Mouse (Mus musculus) brown adipose tissue, adult 24 weeks (tissue): ENCODE measurements around the gene Dnah6. TPM values are rescaled to one million over a fixed set of nuclear protein-coding genes. Genes with fewer than 3 reads are reported as not detected.

Experiments used
- H3K27ac ChIP-seq: fragments of 200-500 bp; replicated peaks from 2 replicates; pipeline ENCODE4 v1.5.1; 2012; ENCODE audit warnings: low read depth, mild to moderate bottlenecking, low read length
- H3K4me1 ChIP-seq: fragments of 200-500 bp; 2 replicates; pipeline ENCODE4 v1.6.1; 2012; ENCODE audit warnings: low read length, mixed read lengths; ENCODE audit not compliant: control insufficient read depth, insufficient read depth, insufficient read length
- H3K4me3 ChIP-seq: fragments of 200-500 bp; 2 replicates; pipeline ENCODE4 v1.5.1; 2012; ENCODE audit warnings: low read depth, mild to moderate bottlenecking, low read length, moderate library complexity; ENCODE audit not compliant: insufficient read depth
- polyA plus RNA-seq: library from polyadenylated mRNA; stranded (reverse); fragments of >200 nt; gene quantifications from 2 replicates; pipeline ENCODE4 v1.2.4, GENCODE M21; 2012; ENCODE audit not compliant: missing spikeins, insufficient read depth, insufficient read length

Dnah6 gene
- polyA plus RNA-seq, 1 experiment = not detected

GRCm38 (mm10) chr6:73002391-73002790 lies 219.1 kb downstream of the Dnah6 start:
- H3K4me1 ChIP-seq = no peaks in the 10 kb centered on the region
- no peak overlapping the region for H3K27ac ChIP-seq
- no peak overlapping the region for H3K4me3 ChIP-seq

- Histone ChIP-seq H3K27ac (no peak overlapping the region), H3K4me1 (no peaks in the 10 kb centered on the region; the same call in 1 of the 2 replicates), H3K4me3 (no peak overlapping the region)
These were observed 222.6 kb downstream of the Dnah6 start for GRCm38 (mm10) chr6:72998809-72999208.

- Histone ChIP-seq H3K4me1 (peaks cover 4% of the 10 kb centered on the region; the same call in 1 of the 2 replicates), H3K27ac (no peak overlapping the region), H3K4me3 (no peak overlapping the region)
These were observed 227.8 kb downstream of the Dnah6 start for GRCm38 (mm10) chr6:72993688-72994082.

- H3K27ac ChIP-seq = no peak overlapping the region
- no peak overlapping the region for H3K4me3 ChIP-seq
- peaks cover 4% of the 10 kb centered on the region; the same call in 1 of the 2 replicates for H3K4me1 ChIP-seq
These were observed 228.3 kb downstream of the Dnah6 start for GRCm38 (mm10) chr6:72993054-72993687.

GRCm38 (mm10) chr6:72990206-72990605 lies 231.2 kb downstream of the Dnah6 start:
- Histone ChIP-seq H3K4me1 (peaks cover 7% of the 10 kb centered on the region; the same call in 1 of the 2 replicates), H3K4me3 (no peak overlapping the region), H3K27ac (no peak overlapping the region)

GRCm38 (mm10) chr6:72989028-72989736 lies 232.3 kb downstream of the Dnah6 start:
- H3K4me1 ChIP-seq = peaks cover 7% of the 10 kb centered on the region; the same call in 1 of the 2 replicates
- H3K4me3 ChIP-seq = no peak overlapping the region
- H3K27ac ChIP-seq = no peak overlapping the region

- no peak overlapping the region for H3K4me3 ChIP-seq
- no peak overlapping the region for H3K27ac ChIP-seq
- H3K4me1 ChIP-seq = peaks cover 4% of the 10 kb centered on the region
These were observed 238.9 kb downstream of the Dnah6 start for GRCm38 (mm10) chr6:72982506-72982905.

GRCm38 (mm10) chr6:72981851-72982250 lies 239.6 kb downstream of the Dnah6 start:
- peaks cover 3% of the 10 kb centered on the region for H3K4me1 ChIP-seq
- no peak overlapping the region for H3K4me3 ChIP-seq
- H3K27ac ChIP-seq = no peak overlapping the region

- Histone ChIP-seq H3K27ac (0 out of 2 replicates have a peak overlapping the region, but pooled peaks have one; percentile 22), H3K4me3 (no peak overlapping the region), H3K4me1 (peaks cover 3% of the 10 kb centered on the region)
These were observed 240.3 kb downstream of the Dnah6 start for GRCm38 (mm10) chr6:72981124-72981651.

GRCm38 (mm10) chr6:72976866-72977265 lies 244.6 kb downstream of the Dnah6 start:
- Histone ChIP-seq H3K27ac (no peak overlapping the region), H3K4me1 (peaks cover under 1% of the 10 kb centered on the region; the same call in 1 of the 2 replicates), H3K4me3 (no peak overlapping the region)

- no peak overlapping the region for H3K27ac ChIP-seq
- no peak overlapping the region for H3K4me3 ChIP-seq
- H3K4me1 ChIP-seq = no peaks in the 10 kb centered on the region
These were observed 250.4 kb downstream of the Dnah6 start for GRCm38 (mm10) chr6:72971074-72971473.

- Histone ChIP-seq H3K4me3 (no peak overlapping the region), H3K4me1 (no peaks in the 10 kb centered on the region), H3K27ac (no peak overlapping the region)
These were observed 251.7 kb downstream of the Dnah6 start for GRCm38 (mm10) chr6:72969787-72970186.

Other genes with a start within 250 kb of the Dnah6 start
- 2,272 and 2,335 TPM in 2 replicates for gene Suclg1, start 26.7 kb upstream of the Dnah6 start, polyA plus RNA-seq
- not detected in 2 replicates for gene 4931417E11Rik, start 248.0 kb upstream of the Dnah6 start, polyA plus RNA-seq